Mouse (Mus musculus) right cerebral cortex, postnatal 10 days (tissue): ENCODE measurements at regions not wholly inside any gene's neighbourhood (a gene's known extent, or its start where the extent isn't known, plus 50 kb on each side); places are given as distances from the start of the nearest gene placed in this dataset.

Experiments used
- DNase-seq, 2 experiments: peaks; one replicate each; pipeline ENCODE4 v3.0.0; 2021; ENCODE audit warnings: low spot score in 2 of 2

- no peak for DNase-seq
Measured at GRCm38 (mm10) chrX:156736951-156737553, 678.1 kb downstream of the Phex start.

GRCm38 (mm10) chrX:156692236-156692635 lies 722.9 kb downstream of the Phex start:
- no peak for DNase-seq

GRCm38 (mm10) chrX:156677911-156678310 lies 737.2 kb downstream of the Phex start:
- DNase-seq: no peak

GRCm38 (mm10) chrX:156673661-156674060 lies 741.5 kb downstream of the Phex start:
- DNase-seq: peak in 1 of 2 experiments; percentile 14

GRCm38 (mm10) chrX:156669521-156669920 lies 745.6 kb downstream of the Phex start:
- DNase-seq: no peak
